Mouse (Mus musculus): ENCODE measurements around the gene Rps8. TPM values are rescaled to one million over a fixed set of nuclear protein-coding genes. Genes with fewer than 3 reads are reported as not detected.

Gene Rps8
- polyA plus RNA-seq, 1 experiment from 2014 or later: 668 TPM

DNA sequence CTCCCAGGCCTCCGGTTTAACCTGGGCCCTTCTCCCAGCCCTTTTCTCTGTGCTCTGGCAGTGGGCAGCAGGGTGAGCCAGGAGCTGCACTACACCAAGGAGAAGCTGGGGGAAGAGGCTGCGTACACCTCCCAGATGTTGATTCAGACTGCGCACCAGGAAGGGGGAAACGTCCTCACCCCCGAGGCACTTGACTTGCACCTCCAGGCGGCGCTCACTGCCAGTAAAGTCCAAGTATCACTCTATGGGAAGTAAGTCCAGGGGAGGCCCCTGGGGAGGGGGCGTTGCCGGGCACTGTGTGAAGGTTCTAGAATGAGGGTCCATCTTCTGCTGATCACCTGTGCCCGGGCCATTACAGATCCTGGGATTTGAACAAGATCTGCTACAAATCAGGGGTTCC, 51.4 kb downstream of the Rps8 start:
- Histone ChIP-seq H3K9me3 (no peaks in the 10 kb centered on the region), H3K4me2 (no peak overlapping the region), H3K36me3 (replicated peaks) (peaks cover 30% of the 10 kb centered on the region), H3K9ac (no peak overlapping the region), H3K27ac (no peak overlapping the region), H3K27me3 (no peaks in the 10 kb centered on the region), H3K4me1 (no peaks in the 10 kb centered on the region; the same call in 1 of the 2 replicates), H3K4me3 (replicated peaks) (no peak overlapping the region)
- ATAC-seq (ENCODE audit: low FRiP score): no peak
- 82% methylated on average over 10 of the region's 10 CpGs for WGBS

Small RNA genes lying within 50 kb of the gene (microRNA-seq; reads per million reads assigned to microRNA genes)
- not detected for gene Gm22398

Other genes starting within 250 kb of the Rps8 start
- gene Urod, start 161.8 kb downstream of the Rps8 start, polyA plus RNA-seq (2016; fragmentation: Nextera tagmentation; extraction: Ambion mirVana): 76.0 and 78.0 TPM in 2 replicates
- gene Hectd3, start 160.9 kb downstream of the Rps8 start, polyA plus RNA-seq (2016; fragmentation: Nextera tagmentation; extraction: Ambion mirVana): 17.1 and 21.2 TPM in 2 replicates
- 41.0 and 44.1 TPM in 2 replicates for gene Eif2b3, start 136.8 kb downstream of the Rps8 start, polyA plus RNA-seq (2016; fragmentation: Nextera tagmentation; extraction: Ambion mirVana)
- 5.9 and 6.7 TPM in 2 replicates for gene Ptch2, start 60.2 kb downstream of the Rps8 start, polyA plus RNA-seq (2016; fragmentation: Nextera tagmentation; extraction: Ambion mirVana)
- gene Btbd19, start 30.5 kb downstream of the Rps8 start, polyA plus RNA-seq (2016; fragmentation: Nextera tagmentation; extraction: Ambion mirVana): 3.2 and 5.2 TPM in 2 replicates
- gene Tctex1d4, start 29.4 kb downstream of the Rps8 start, polyA plus RNA-seq (2016; fragmentation: Nextera tagmentation; extraction: Ambion mirVana): not detected in 2 replicates
- gene Plk3, start 22.3 kb downstream of the Rps8 start, polyA plus RNA-seq (2016; fragmentation: Nextera tagmentation; extraction: Ambion mirVana): 17.7 and 23.1 TPM in 2 replicates
- gene Kif2c, start 26.4 kb upstream of the Rps8 start, polyA plus RNA-seq (2016; fragmentation: Nextera tagmentation; extraction: Ambion mirVana): 97.4 and 101 TPM in 2 replicates
- gene Tmem53, start 95.7 kb upstream of the Rps8 start, polyA plus RNA-seq (2016; fragmentation: Nextera tagmentation; extraction: Ambion mirVana): 7.8 and 8.4 TPM in 2 replicates
- gene Armh1, start 95.9 kb upstream of the Rps8 start, polyA plus RNA-seq (2016; fragmentation: Nextera tagmentation; extraction: Ambion mirVana): 0.23 and 0.33 TPM in 2 replicates